Mouse (Mus musculus): ENCODE measurements around the gene Pla2g4d.
"Not testable (repeated sequence)": the region's sequence is repeated elsewhere in the genome, so short reads cannot be mapped to it uniquely, and the experiment has no call there.

Pla2g4d gene

GRCm38 (mm10) chr2:120261346-120261745, 27.7 kb downstream of the Pla2g4d start:
- DNase-seq (ENCODE audit: low read depth, low spot score), result no peak

GRCm38 (mm10) chr2:120256259-120256658, 32.7 kb downstream of the Pla2g4d start:
- no peak for DNase-seq (ENCODE audit: low read depth, low spot score)

- no peak for DNase-seq (ENCODE audit: low read depth, low spot score)
Observed at GRCm38 (mm10) chr2:120252644-120253043, 36.4 kb downstream of the Pla2g4d start.

- no peak for DNase-seq (ENCODE audit: low read depth, low spot score)
Observed at GRCm38 (mm10) chr2:120245421-120246016, 43.5 kb downstream of the Pla2g4d start.

GRCm38 (mm10) chr2:120244679-120245420, 44.1 kb downstream of the Pla2g4d start, which contains the start of gene Pla2g4e:
Pla2g4e (minus strand) TSS chr2:120245335.
- no peak for DNase-seq (ENCODE audit: low read depth, low spot score)

GRCm38 (mm10) chr2:120243995-120244394, 45.0 kb downstream of the Pla2g4d start:
- no peak for DNase-seq (ENCODE audit: low read depth, low spot score)

GRCm38 (mm10) chr2:120242791-120243467, 46.1 kb downstream of the Pla2g4d start:
- DNase-seq (ENCODE audit: low read depth, low spot score), result no peak

GRCm38 (mm10) chr2:120238733-120239132, 50.3 kb downstream of the Pla2g4d start:
- DNase-seq (ENCODE audit: low read depth, low spot score), result not testable (repeated sequence)

- no peak for DNase-seq (ENCODE audit: low read depth, low spot score)
Observed at GRCm38 (mm10) chr2:120237784-120238183, 51.2 kb downstream of the Pla2g4d start.

GRCm38 (mm10) chr2:120235947-120236640, 52.9 kb downstream of the Pla2g4d start:
- DNase-seq (ENCODE audit: low read depth, low spot score), result no peak

- DNase-seq (ENCODE audit: low read depth, low spot score), result no peak
Observed at GRCm38 (mm10) chr2:120235381-120235780, 53.6 kb downstream of the Pla2g4d start.

- no peak for DNase-seq (ENCODE audit: low read depth, low spot score)
Observed at GRCm38 (mm10) chr2:120231642-120232041, 57.4 kb downstream of the Pla2g4d start.
